Mouse (Mus musculus): Measurements from ENCODE around the gene Ndufaf3.

GRCm38 (mm10) chr9:108571401-108571973 lies 4.3 kb upstream of the Ndufaf3 start:
- TF ChIP-seq EP300 (optimal IDR thresholded peaks at IDR 0.05) (no peak), CTCF (IDR thresholded peaks at IDR 0.05; ENCODE audit: low read depth) (no peak)

Measured in stomach, postnatal 0 days (tissue).